In genomic region chr9:25177201-25177600, GRCm38 (mm10) we compare ENCODE assay signal across 11 mouse cellular contexts. TPM values are rescaled to one million over a fixed set of nuclear protein-coding genes. Genes with fewer than 3 reads are reported as not detected.
DNase-seq lines count a peak whose midpoint lies in the region; ATAC-seq lines count a peak whose summit lies in the region.
"Had no signal": no experiment of that assay in that cellular context is flagged by ENCODE, and none has a peak within 500 bp of the region (broad histone marks: within the 10 kb centered on the region; RNA-seq: fewer than 3 reads in every experiment).

No protein-coding gene starts in this region.

- no peak overlapping the region for H3K4me3 ChIP-seq in heart, embryonic 11.5 days (ENCODE audit: low read depth, low read length)
- H3K4me3 ChIP-seq in kidney, embryonic 15.5 days (replicated peaks): no peak overlapping the region
- H3K4me3 ChIP-seq: heart, embryonic 13.5 days had no signal

- H3K4me2 ChIP-seq in heart, embryonic 11.5 days: no peak overlapping the region
- H3K4me2 ChIP-seq in kidney, embryonic 15.5 days: no peak overlapping the region
- H3K4me2 ChIP-seq: heart, embryonic 13.5 days had no signal

- H3K27ac ChIP-seq in heart, embryonic 11.5 days (ENCODE audit: low read depth, low read length): no peak overlapping the region
- H3K27ac ChIP-seq in kidney, embryonic 15.5 days: peak overlapping the region; percentile 60; the same call in 1 of the 2 replicates
- H3K27ac ChIP-seq: macrophage had no signal

- WGBS in heart, embryonic 11.5 days (ENCODE audit: insufficient replicate concordance): 77% methylated on average over 5 of the region's 5 CpGs
- 64% methylated on average over 5 of the region's 5 CpGs for WGBS in kidney, embryonic 15.5 days

- H3K36me3 ChIP-seq in heart, embryonic 11.5 days (ENCODE audit: control insufficient read depth, insufficient read depth, low read length): no peaks in the 10 kb centered on the region
- no peaks in the 10 kb centered on the region for H3K36me3 ChIP-seq in kidney, embryonic 15.5 days
- H3K36me3 ChIP-seq: heart, embryonic 13.5 days had no signal

- no peak overlapping the region for H3K9ac ChIP-seq in heart, embryonic 11.5 days (ENCODE audit: low read depth, low read length)
- H3K9ac ChIP-seq in kidney, embryonic 15.5 days: no peak overlapping the region
- H3K9ac ChIP-seq: heart, embryonic 13.5 days had no signal

- H3K9me3 ChIP-seq in heart, embryonic 11.5 days (replicated peaks; ENCODE audit: control insufficient read depth, low read length): no peaks in the 10 kb centered on the region
- H3K9me3 ChIP-seq in kidney, embryonic 15.5 days (replicated peaks): no peaks in the 10 kb centered on the region
- H3K9me3 ChIP-seq: heart, embryonic 13.5 days had no signal

- H3K27me3 ChIP-seq in heart, embryonic 11.5 days (ENCODE audit: control insufficient read depth, insufficient read depth, low read length): no peaks in the 10 kb centered on the region
- no peaks in the 10 kb centered on the region for H3K27me3 ChIP-seq in kidney, embryonic 15.5 days
- H3K27me3 ChIP-seq: CH12.LX; heart, embryonic 13.5 days had no signal

- no peak for ATAC-seq in heart, embryonic 11.5 days (replicated peaks; ENCODE audit: insufficient number of reproducible peaks, low FRiP score, low TSS enrichment)
- ATAC-seq in kidney, embryonic 15.5 days (replicated peaks; ENCODE audit: low FRiP score): no peak

- DNase-seq in heart, adult 11 months: peak; percentile 97
- DNase-seq in 3T3-L1 (ENCODE audit: low read depth, low spot score): peak; percentile 85
- DNase-seq in heart, adult 9 months (ENCODE audit: low spot score in 2 of 2): peak; percentile 81 to 87
- no peak for DNase-seq in liver
- no peak for DNase-seq in right cerebral cortex, postnatal 10 days (ENCODE audit: low spot score in 2 of 2)
- no peak for DNase-seq in ovary, adult 18-20 months (ENCODE audit: low spot score)

- H3K4me1 ChIP-seq in heart, embryonic 11.5 days (ENCODE audit: control insufficient read depth, insufficient read depth, low read length): peaks cover 24% of the 10 kb centered on the region
- H3K4me1 ChIP-seq in kidney, embryonic 15.5 days: peaks cover 18% of the 10 kb centered on the region

RNA-seq across cellular contexts. Expression of gene Herpud2, which starts 25.6 kb away (rescaled TPM):
- polyA plus RNA-seq in heart, embryonic 11.5 days (2014; fragmentation: Nextera tagmentation; extraction: Ambion mirVana): 22.4 and 24.2 TPM in 2 replicates
- 32.4 and 32.7 TPM in 2 replicates for polyA plus RNA-seq in kidney, embryonic 15.5 days (2015; fragmentation: Nextera tagmentation; extraction: Ambion mirVana)

Comparison
In these comparisons a context has a peak if more than half of its experiments do, and no peak if none do; other contexts are left out.
1. DNase-seq: peak in heart, adult 11 months (single experiment), 3T3-L1 (single experiment) and heart, adult 9 months (2 of 2); none in liver (single experiment), right cerebral cortex, postnatal 10 days (0 of 2) and ovary, adult 18-20 months (single experiment).